Comparison of ENCODE assay signal across 37 mouse cellular contexts in genomic region chr15:89432946-89433345, GRCm38 (mm10). TPM values are rescaled to one million over a fixed set of nuclear protein-coding genes. Genes with fewer than 3 reads are reported as not detected.
DNase-seq lines count a peak whose midpoint lies in the region; ATAC-seq and TF ChIP-seq lines count a peak whose summit lies in the region.
"Had no signal": no experiment of that assay in that cellular context is flagged by ENCODE, and none has a peak within 500 bp of the region (broad histone marks: within the 10 kb centered on the region; RNA-seq: fewer than 3 reads in every experiment).

No protein-coding gene starts in this region.

- WGBS in midbrain, embryonic 13.5 days: 79% methylated on average over 4 of the region's 4 CpGs
- WGBS in midbrain, postnatal 0 days: 87% methylated on average over 4 of the region's 4 CpGs
- WGBS in kidney, adult 2 months: 70% methylated on average over 4 of the region's 4 CpGs
- WGBS in forebrain, embryonic 16.5 days: 84% methylated on average over 4 of the region's 4 CpGs

- peaks cover 22% of the 10 kb centered on the region for H3K4me1 ChIP-seq in midbrain, embryonic 13.5 days (replicated peaks)
- H3K4me1 ChIP-seq in midbrain, postnatal 0 days (ENCODE audit: insufficient read depth, low read length): 0 out of 2 replicates have a peak, but pooled peaks cover 2% of the 10 kb centered on the region
- no peaks in the 10 kb centered on the region for H3K4me1 ChIP-seq in kidney, adult 2 months (ENCODE audit: control insufficient read depth, insufficient read depth, low read length)
- peaks cover 21% of the 10 kb centered on the region for H3K4me1 ChIP-seq in forebrain, embryonic 16.5 days (replicated peaks; ENCODE audit: control insufficient read depth, insufficient read depth, low read length)

- peak; percentile 60 for DNase-seq in cerebellum, adult 11-12 months
- no peak for DNase-seq in midbrain, postnatal 0 days (ENCODE audit: low spot score)
- DNase-seq in cerebellum, postnatal 25 days: peak; percentile 73 to 78
- no peak for DNase-seq in kidney, adult 2 months
- no peak for DNase-seq in kidney, adult 18-20 months
- DNase-seq: adrenal gland, adult 8-10 months; gastrocnemius, postnatal 14 days; kidney, adult 8-10 months; lung, adult 2 months; lung, postnatal 10 days; midbrain, embryonic 14.5 days; right cerebral cortex, adult 18-20 months; right cerebral cortex, postnatal 4 days; thymus, adult 2 months; thymus, postnatal 36 days had no signal

- H3K4me3 ChIP-seq in midbrain, embryonic 13.5 days (replicated peaks): no peak overlapping the region
- no peak overlapping the region for H3K4me3 ChIP-seq in midbrain, postnatal 0 days (ENCODE audit: low read depth, low read length)
- no peak overlapping the region for H3K4me3 ChIP-seq in kidney, adult 2 months (ENCODE audit: insufficient read depth, low read depth, low read length)
- no peak overlapping the region for H3K4me3 ChIP-seq in forebrain, embryonic 16.5 days (replicated peaks; ENCODE audit: low read length)
- H3K4me3 ChIP-seq: erythroblast, embryonic 14.5 days; forebrain, embryonic 12.5 days; heart, embryonic 12.5 days; hindbrain, embryonic 15.5 days; limb, embryonic 10.5 days; limb, embryonic 15.5 days; neural tube, embryonic 15.5 days had no signal

- H3K4me2 ChIP-seq in midbrain, embryonic 13.5 days (replicated peaks): no peak overlapping the region
- no peak overlapping the region for H3K4me2 ChIP-seq in midbrain, postnatal 0 days (ENCODE audit: low read depth, low read length, poor library complexity, severe bottlenecking)
- no peak overlapping the region for H3K4me2 ChIP-seq in forebrain, embryonic 16.5 days (ENCODE audit: low read length)
- H3K4me2 ChIP-seq: forebrain, embryonic 12.5 days; heart, embryonic 12.5 days; hindbrain, embryonic 15.5 days; limb, embryonic 15.5 days; neural tube, embryonic 15.5 days had no signal

- no peak for TF ChIP-seq POLR2A in kidney, adult 2 months (IDR thresholded peaks at IDR 0.05; ENCODE audit: low read depth, low read length)

- H3K36me3 ChIP-seq in midbrain, embryonic 13.5 days: peaks cover 2% of the 10 kb centered on the region; the same call in 1 of the 2 replicates
- H3K36me3 ChIP-seq in midbrain, postnatal 0 days (ENCODE audit: insufficient read depth, low read length): no peaks in the 10 kb centered on the region
- H3K36me3 ChIP-seq in kidney, adult 2 months (ENCODE audit: control insufficient read depth, insufficient read depth, low read length): no peaks in the 10 kb centered on the region
- H3K36me3 ChIP-seq in forebrain, embryonic 16.5 days (ENCODE audit: control insufficient read depth, insufficient read depth): no peaks in the 10 kb centered on the region
- H3K36me3 ChIP-seq: forebrain, embryonic 12.5 days; hindbrain, embryonic 15.5 days; neural tube, embryonic 15.5 days had no signal

- H3K27me3 ChIP-seq in midbrain, embryonic 13.5 days: no peaks in the 10 kb centered on the region
- H3K27me3 ChIP-seq in midbrain, postnatal 0 days (ENCODE audit: insufficient read depth, low read length): no peaks in the 10 kb centered on the region
- no peaks in the 10 kb centered on the region for H3K27me3 ChIP-seq in kidney, adult 2 months (replicated peaks; ENCODE audit: control insufficient read depth, insufficient read depth, low read length)
- H3K27me3 ChIP-seq in forebrain, embryonic 16.5 days (replicated peaks; ENCODE audit: control insufficient read depth, insufficient read depth, low read length): no peaks in the 10 kb centered on the region
- H3K27me3 ChIP-seq: CH12.LX; forebrain, embryonic 12.5 days; heart, embryonic 12.5 days; hindbrain, embryonic 15.5 days; limb, embryonic 15.5 days; neural tube, embryonic 15.5 days had no signal

- no peak for ATAC-seq in cerebellum, adult (ENCODE audit: insufficient number of reproducible peaks, low FRiP score, low TSS enrichment)
- no peak for ATAC-seq in midbrain, embryonic 13.5 days
- no peak for ATAC-seq in midbrain, postnatal 0 days (ENCODE audit: low FRiP score)
- ATAC-seq in forebrain, embryonic 16.5 days: no peak
- ATAC-seq: activated CD4-positive, CD25-positive, alpha-beta regulatory T cell, adult 4 months; inflammation-experienced regulatory T-cells, adult 6 months had no signal

- H3K9me3 ChIP-seq in midbrain, embryonic 13.5 days: no peaks in the 10 kb centered on the region
- no peaks in the 10 kb centered on the region for H3K9me3 ChIP-seq in midbrain, postnatal 0 days (ENCODE audit: low read length)
- no peaks in the 10 kb centered on the region for H3K9me3 ChIP-seq in forebrain, embryonic 16.5 days (ENCODE audit: control insufficient read depth, low read length)
- H3K9me3 ChIP-seq: forebrain, embryonic 12.5 days; heart, embryonic 12.5 days; hindbrain, embryonic 15.5 days; limb, embryonic 10.5 days; limb, embryonic 15.5 days; neural tube, embryonic 15.5 days had no signal

- 0 out of 2 replicates have a peak overlapping the region, but pooled peaks have one; percentile 23 for H3K9ac ChIP-seq in midbrain, embryonic 13.5 days (replicated peaks)
- H3K9ac ChIP-seq in midbrain, postnatal 0 days (replicated peaks; ENCODE audit: low read length, poor library complexity, severe bottlenecking): no peak overlapping the region
- H3K9ac ChIP-seq in forebrain, embryonic 16.5 days (replicated peaks; ENCODE audit: low read depth, low read length): no peak overlapping the region
- H3K9ac ChIP-seq: forebrain, embryonic 12.5 days; heart, embryonic 12.5 days; hindbrain, embryonic 15.5 days; limb, embryonic 15.5 days; liver, embryonic 14.5 days; neural tube, embryonic 15.5 days had no signal

- no peak for TF ChIP-seq CTCF in midbrain, postnatal 0 days (IDR thresholded peaks at IDR 0.05)
- no peak for TF ChIP-seq CTCF in kidney, adult 2 months (conservative IDR thresholded peaks at IDR 0.05; ENCODE audit: insufficient read depth, insufficient read length, low read depth, low read length)

- H3K27ac ChIP-seq in midbrain, embryonic 13.5 days: no peak overlapping the region
- no peak overlapping the region for H3K27ac ChIP-seq in midbrain, postnatal 0 days (ENCODE audit: low read depth, low read length)
- no peak overlapping the region for H3K27ac ChIP-seq in kidney, adult 2 months (ENCODE audit: insufficient read depth, low read depth, low read length)
- no peak overlapping the region for H3K27ac ChIP-seq in forebrain, embryonic 16.5 days (ENCODE audit: low read length)
- H3K27ac ChIP-seq: forebrain, embryonic 12.5 days; hindbrain, embryonic 15.5 days; kidney, postnatal 0 days; limb, embryonic 10.5 days; limb, embryonic 15.5 days; liver, embryonic 14.5 days; macrophage; neural tube, embryonic 15.5 days had no signal

RNA-seq across cellular contexts. Expression of gene Chkb, which starts 3.2 kb away (rescaled TPM):
- polyA plus RNA-seq in midbrain, embryonic 13.5 days (2015; fragmentation: Nextera tagmentation; extraction: Ambion mirVana): 79.7 and 81.4 TPM in 2 replicates
- 65.3 and 66.2 TPM in 2 replicates for total RNA-seq in midbrain, postnatal 0 days (2014; rRNA removed)
- 101 and 103 TPM in 2 replicates for polyA plus RNA-seq in midbrain, postnatal 0 days (2015; fragmentation: Nextera tagmentation; extraction: Ambion mirVana)
- polyA plus RNA-seq in kidney, adult 2 months (2012; rRNA removed): 58.2 and 62.6 TPM in 2 replicates
- 77.7 and 79.3 TPM in 2 replicates for polyA plus RNA-seq in forebrain, embryonic 16.5 days (2015; fragmentation: Nextera tagmentation; extraction: Ambion mirVana)

RNA-seq across cellular contexts. Expression of gene Gm44502, which starts 3.5 kb away (rescaled TPM):
- not detected in 2 replicates for polyA plus RNA-seq in midbrain, embryonic 13.5 days (2015; fragmentation: Nextera tagmentation; extraction: Ambion mirVana)
- 0.85 and 0.93 TPM in 2 replicates for total RNA-seq in midbrain, postnatal 0 days (2014; rRNA removed)
- not detected in 2 replicates for polyA plus RNA-seq in midbrain, postnatal 0 days (2015; fragmentation: Nextera tagmentation; extraction: Ambion mirVana)
- 1.1 and 1.5 TPM in 2 replicates for polyA plus RNA-seq in kidney, adult 2 months (2012; rRNA removed)
- polyA plus RNA-seq in forebrain, embryonic 16.5 days (2015; fragmentation: Nextera tagmentation; extraction: Ambion mirVana): not detected in 2 replicates
- total RNA-seq: hematopoietic stem cell, adult 5-6 weeks; left cerebral cortex, postnatal 10 days; megakaryocyte-erythroid progenitor cell, adult 5-6 weeks had no signal
- polyA plus RNA-seq: activated CD4-positive, CD25-positive, alpha-beta regulatory T cell, adult 4 months; embryonic facial prominence, embryonic 14.5 days; forebrain, embryonic 12.5 days; hindbrain, embryonic 15.5 days; kidney, postnatal 0 days; limb, embryonic 10.5 days; limb, embryonic 15.5 days; lung, adult 2 months; macrophage; midbrain, embryonic 14.5 days; neural tube, embryonic 15.5 days had no signal

RNA-seq across cellular contexts. Expression of gene C730034F03Rik, which starts 3.6 kb away (rescaled TPM):
- polyA plus RNA-seq in midbrain, embryonic 13.5 days (2015; fragmentation: Nextera tagmentation; extraction: Ambion mirVana): 6.6 and 6.9 TPM in 2 replicates
- total RNA-seq in midbrain, postnatal 0 days (2014; rRNA removed): 0.66 and 1.2 TPM in 2 replicates
- 2.1 and 3.9 TPM in 2 replicates for polyA plus RNA-seq in midbrain, postnatal 0 days (2015; fragmentation: Nextera tagmentation; extraction: Ambion mirVana)
- 0.76 and 0.99 TPM in 2 replicates for polyA plus RNA-seq in kidney, adult 2 months (2012; rRNA removed)
- polyA plus RNA-seq in forebrain, embryonic 16.5 days (2015; fragmentation: Nextera tagmentation; extraction: Ambion mirVana): 5.2 and 7.0 TPM in 2 replicates

RNA-seq across cellular contexts. Expression of gene Cpt1b, which starts 7.3 kb away (rescaled TPM):
- 0.94 and 1.3 TPM in 2 replicates for polyA plus RNA-seq in midbrain, embryonic 13.5 days (2015; fragmentation: Nextera tagmentation; extraction: Ambion mirVana)
- total RNA-seq in midbrain, postnatal 0 days (2014; rRNA removed): 2.4 and 4.7 TPM in 2 replicates
- polyA plus RNA-seq in midbrain, postnatal 0 days (2015; fragmentation: Nextera tagmentation; extraction: Ambion mirVana): 1.7 and 2.2 TPM in 2 replicates
- 55.3 and 64.1 TPM in 2 replicates for polyA plus RNA-seq in kidney, adult 2 months (2012; rRNA removed)
- 1.2 and 1.8 TPM in 2 replicates for polyA plus RNA-seq in forebrain, embryonic 16.5 days (2015; fragmentation: Nextera tagmentation; extraction: Ambion mirVana)
- total RNA-seq: hematopoietic stem cell, adult 5-6 weeks had no signal
- polyA plus RNA-seq: erythroblast, embryonic 14.5 days had no signal

RNA-seq across cellular contexts. Expression of gene Mapk8ip2, which starts 20.8 kb away (rescaled TPM):
- polyA plus RNA-seq in midbrain, embryonic 13.5 days (2015; fragmentation: Nextera tagmentation; extraction: Ambion mirVana): 72.9 and 75.9 TPM in 2 replicates
- total RNA-seq in midbrain, postnatal 0 days (2014; rRNA removed): 100 and 110 TPM in 2 replicates
- 68.0 and 68.8 TPM in 2 replicates for polyA plus RNA-seq in midbrain, postnatal 0 days (2015; fragmentation: Nextera tagmentation; extraction: Ambion mirVana)
- polyA plus RNA-seq in kidney, adult 2 months (2012; rRNA removed): 0.29 and 0.59 TPM in 2 replicates
- 74.5 and 81.9 TPM in 2 replicates for polyA plus RNA-seq in forebrain, embryonic 16.5 days (2015; fragmentation: Nextera tagmentation; extraction: Ambion mirVana)
- total RNA-seq: granulocyte monocyte progenitor cell, adult 5-6 weeks; hematopoietic stem cell, adult 5-6 weeks; megakaryocyte-erythroid progenitor cell, adult 5-6 weeks had no signal
- polyA plus RNA-seq: C2C12; erythroblast, embryonic 14.5 days; macrophage had no signal

Comparison
In these comparisons a context has a peak if more than half of its experiments do, and no peak if none do; other contexts are left out.
1. DNase-seq: peak in cerebellum, adult 11-12 months (single experiment) and cerebellum, postnatal 25 days (2 of 2); none in midbrain, postnatal 0 days (single experiment), kidney, adult 2 months (single experiment) and kidney, adult 18-20 months (single experiment).